Mouse (Mus musculus) embryo, embryonic 10 days (tissue): ENCODE results near the gene Xdh.
"Not testable (repeated sequence)": the region's sequence is repeated elsewhere in the genome, so short reads cannot be mapped to it uniquely, and the experiment has no call there.

Source experiments
- DNase-seq: peaks from one replicate; pipeline ENCODE4 v3.0.0-alpha.2; 2015; ENCODE audit warnings: low spot score

The Xdh gene

DNA sequence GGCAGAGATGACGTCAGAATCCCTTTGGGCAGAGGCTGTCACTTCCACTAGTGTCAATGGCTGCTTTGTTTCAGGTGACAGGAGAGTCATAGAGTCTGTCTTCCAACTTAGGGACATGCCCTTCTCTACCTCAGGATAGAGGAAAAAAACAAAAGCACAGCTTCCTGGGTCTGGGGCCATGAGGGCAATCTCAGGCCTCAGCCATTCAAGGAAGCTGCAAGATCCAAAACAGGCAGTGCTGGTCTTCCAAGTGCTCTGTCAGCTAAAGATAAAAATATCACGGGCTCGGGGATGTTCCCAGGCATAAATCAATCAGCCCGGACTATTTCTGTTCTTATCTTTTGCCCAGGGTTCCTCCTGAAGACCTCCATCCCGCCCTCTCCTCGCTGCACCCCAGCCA is 68.7 kb downstream of the Xdh start:
- no peak for DNase-seq

DNA sequence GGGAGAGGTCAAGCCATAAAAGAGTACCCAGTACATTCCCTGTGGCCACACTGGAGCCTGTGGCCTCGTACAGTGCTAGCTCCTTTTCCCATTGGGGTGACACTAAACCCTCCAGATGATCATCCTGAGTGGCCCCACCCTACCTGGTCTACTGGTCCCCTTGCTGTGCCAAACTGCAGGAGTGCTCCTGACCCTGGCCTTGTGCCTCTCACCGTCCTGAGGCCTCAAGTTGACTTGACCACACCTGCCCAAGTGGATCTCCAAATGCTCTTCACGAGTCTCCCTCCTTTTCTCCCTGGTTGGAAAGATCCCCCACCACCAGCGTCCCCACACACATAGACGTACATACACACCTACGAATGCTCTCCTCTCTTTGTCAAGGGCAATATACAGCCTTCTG is 69.7 kb downstream of the Xdh start:
- no peak for DNase-seq

DNA sequence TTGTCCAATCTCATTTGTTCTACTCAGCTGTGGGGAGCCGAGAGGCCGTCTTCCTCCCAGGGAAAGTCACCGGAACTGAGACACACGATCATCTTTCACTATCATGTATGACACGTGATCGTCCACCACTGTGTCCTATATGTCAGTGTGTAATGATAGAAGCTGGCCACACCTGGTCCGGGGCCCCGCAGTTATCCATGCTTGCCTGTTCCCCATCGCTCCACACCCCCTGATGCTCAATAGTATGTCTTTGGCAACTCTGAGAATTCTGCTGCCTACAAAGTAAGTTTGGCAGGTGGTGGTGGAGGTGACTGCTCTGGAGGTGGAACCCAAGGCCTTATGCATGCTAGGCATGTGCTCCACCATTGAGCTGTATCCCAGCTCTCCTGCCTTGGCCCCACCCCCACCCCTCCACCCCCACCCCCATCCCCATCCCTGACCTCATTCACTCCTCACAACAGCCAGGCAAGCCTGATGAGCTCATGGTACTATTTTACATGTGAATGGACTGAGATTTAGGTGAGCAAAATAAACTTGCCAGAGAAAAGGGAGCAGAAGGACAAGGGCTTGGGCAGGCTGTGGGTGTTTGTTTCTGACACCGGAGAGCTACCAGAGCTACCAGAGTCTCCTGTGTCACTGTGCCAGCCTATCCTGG is 70.6 kb downstream of the Xdh start:
- DNase-seq = no peak

DNA sequence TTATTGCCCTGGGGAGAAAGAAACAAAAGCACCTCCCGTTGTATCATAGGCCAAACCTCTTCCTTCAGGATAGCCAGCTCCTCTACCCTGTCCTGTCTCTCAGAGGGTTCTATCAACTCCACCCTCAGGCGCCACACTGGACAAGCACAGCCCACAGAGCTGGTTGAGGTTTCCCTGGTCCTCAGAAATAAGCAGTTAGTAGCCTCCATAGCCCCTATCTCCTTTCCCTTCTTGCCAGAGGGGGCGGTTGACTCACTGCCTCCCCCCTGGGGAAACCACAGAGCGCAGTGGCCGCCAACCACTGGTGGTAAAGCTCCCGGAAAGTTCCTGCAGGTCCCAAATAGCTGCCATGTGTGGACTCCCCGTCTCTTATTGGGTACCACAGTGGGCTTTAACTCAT is 74.3 kb downstream of the Xdh start:
- no peak for DNase-seq

DNA sequence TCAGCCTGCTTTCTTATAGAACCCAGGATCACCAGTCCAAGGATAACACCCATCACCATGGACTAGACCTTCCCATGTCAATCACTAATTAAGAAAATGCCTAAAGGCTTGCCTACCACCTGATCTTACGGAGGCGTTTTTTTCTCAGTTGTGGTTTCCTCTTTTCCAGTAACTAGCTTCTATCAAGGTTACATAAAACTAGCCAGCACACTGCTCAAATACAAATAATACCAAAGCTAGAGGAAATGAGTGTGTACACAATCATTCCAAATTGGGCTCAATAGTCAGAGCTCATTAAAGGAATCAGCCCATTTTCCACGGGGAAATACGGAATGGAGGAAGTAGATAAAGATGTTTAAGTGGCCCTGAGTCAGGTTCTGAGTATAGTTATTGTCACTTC is 74.7 kb downstream of the Xdh start:
- no peak for DNase-seq

DNA sequence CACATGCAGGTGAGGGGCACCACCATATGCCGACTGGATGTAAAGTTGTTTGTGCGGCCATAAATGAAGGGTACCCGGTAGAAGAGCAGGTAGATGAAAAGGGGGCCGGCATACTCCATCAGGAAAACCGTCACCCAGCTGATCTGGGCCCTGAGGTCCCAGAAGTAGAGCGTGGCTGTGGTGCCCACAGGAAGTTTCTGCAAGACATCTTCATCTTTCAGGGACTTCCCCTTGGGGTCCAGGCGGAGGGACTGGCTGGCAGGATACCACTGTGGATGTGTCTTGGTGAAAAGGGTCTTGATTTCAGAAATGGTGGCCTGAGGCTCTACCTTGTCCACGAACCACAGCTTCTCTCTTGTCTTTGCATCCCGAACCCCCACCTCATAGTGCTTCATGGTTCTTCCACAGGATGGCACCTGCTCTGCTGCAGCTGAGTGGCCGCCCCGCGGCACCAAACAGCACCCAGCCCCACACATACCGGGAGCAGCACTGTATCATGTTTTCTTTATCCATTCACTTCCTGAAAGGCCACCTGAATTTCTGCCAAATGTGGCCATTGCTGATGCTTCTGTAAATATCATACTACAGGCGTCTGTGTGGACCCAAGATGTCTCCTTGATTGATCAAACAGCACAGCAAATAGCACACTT is 78.9 kb downstream of the Xdh start:
- no peak for DNase-seq

DNA sequence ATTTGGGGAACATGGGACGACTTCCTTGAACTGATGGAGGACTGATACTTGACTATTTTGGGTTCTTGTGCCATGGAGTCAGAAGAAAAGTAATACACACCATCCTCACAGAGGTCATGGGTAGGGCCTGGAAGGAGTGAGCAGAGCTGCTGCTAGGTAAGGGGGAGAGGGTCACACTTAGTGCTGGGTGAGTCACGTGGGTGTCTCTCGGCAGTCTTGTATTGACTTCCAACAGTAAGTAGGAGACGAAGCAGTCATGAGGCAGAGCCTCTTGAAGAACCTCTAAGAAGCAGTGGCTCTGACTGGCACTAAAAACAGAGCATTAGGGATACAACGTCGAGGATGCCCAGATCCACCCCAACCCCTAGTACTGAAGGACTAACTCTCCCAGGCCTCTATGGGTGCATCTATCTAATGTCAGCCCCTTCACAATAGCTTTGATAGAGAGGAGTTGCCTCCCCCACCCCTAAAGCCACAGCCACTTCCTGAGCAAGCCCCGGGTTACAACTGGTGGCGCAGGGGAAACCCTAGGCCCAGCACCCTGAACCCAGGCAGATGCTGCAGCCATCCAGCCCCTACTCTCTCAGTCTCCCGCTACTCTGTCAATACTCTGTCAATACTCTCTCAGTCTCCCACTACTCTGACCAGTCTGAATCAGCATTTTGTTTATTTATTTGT is 80.8 kb downstream of the Xdh start:
- no peak for DNase-seq

DNA sequence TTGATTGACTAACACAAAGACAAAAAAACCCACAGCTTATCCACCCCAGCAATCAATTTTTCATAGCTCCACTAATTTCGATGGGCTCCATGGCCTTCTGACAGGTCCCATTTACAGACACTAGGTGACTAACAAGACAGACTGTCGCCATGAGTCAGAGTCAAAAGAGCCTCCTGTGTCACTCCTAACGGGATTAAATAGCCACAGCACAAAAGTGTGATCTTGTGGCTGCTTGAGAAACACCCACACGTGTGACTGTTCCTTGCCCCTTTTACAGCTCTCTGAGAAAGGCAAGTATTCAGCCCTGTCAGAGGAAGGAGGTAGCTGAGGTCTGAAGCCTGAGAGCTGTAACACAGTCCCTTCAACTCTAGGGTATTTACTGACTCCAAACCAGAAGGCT is 96.3 kb downstream of the Xdh start:
- DNase-seq = no peak

DNA sequence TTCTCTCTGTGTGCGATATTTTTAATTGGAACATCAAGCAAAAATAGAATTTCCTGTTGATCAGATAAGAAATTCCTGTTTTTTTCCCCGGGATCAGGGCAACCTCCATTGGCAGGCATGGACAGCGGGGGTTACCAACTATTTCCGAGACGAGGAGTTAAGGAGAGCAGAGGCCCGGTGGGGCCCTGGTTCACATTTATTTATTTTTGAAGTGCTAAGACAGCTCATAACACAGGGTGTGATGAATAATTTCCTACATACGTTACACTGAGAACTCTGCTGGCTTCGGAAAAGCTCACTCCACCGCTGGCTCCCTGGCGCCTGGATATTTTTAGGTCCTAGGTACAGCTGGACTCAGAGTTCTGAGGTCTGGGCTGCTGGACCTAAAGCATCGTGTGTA is 97.0 kb downstream of the Xdh start:
- no peak for DNase-seq

DNA sequence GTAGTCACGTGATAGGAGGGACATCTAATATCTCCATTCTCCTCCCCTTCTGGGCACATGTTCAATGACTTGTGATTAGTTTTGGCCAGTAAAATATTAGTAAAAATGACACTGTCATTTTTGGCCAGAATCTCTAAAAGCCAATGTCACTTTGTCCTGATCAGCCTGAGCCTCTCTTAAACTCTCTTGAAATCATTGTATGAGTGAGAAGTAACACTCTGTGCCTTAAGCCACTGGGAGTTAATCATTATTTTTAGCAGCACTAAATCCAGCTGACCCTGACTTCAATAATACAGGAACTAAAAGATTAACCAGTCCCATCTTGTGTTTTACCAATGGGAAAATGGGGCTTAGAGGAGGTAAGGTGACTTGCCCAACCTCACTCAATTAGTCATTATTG is 102.6 kb downstream of the Xdh start:
- no peak for DNase-seq

DNA sequence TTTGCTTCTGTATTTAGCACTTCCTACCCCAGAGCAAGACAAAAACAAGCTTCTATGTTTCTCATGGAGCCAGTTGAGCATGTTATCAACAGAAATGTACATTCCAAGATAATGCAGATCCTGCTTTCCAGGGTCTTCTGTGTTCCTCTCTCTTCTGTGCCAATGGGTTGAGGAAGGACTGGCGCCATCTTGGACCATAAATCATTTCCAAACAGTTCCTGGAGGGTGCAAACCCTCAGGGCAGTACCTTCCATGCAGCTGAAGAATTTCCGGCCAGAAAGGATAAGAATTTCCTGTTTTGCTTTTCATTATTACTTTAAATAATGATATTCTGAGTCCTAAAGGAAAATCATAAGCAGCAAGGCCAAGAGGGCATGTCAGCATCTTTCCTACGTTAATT is 104.4 kb downstream of the Xdh start:
- DNase-seq = no peak

DNA sequence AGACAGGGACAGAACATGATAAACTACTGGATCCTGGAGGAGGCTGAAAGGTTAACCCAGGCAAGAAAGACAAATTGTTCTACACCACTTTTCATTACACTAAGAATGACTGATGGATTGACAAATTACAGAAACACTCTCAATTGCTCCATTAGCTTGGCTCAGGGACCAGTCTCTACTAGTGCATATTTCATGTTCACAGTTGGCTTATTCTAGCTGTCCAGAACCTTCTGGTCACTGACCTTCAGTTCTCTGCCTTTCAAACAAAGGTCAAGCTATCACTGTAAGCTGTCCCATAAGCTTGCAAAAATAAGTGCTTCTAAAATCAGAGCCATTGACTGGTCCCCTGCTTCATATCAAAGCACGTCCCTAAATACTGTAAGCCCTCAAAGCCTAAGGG is 107.0 kb downstream of the Xdh start:
- no peak for DNase-seq

DNA sequence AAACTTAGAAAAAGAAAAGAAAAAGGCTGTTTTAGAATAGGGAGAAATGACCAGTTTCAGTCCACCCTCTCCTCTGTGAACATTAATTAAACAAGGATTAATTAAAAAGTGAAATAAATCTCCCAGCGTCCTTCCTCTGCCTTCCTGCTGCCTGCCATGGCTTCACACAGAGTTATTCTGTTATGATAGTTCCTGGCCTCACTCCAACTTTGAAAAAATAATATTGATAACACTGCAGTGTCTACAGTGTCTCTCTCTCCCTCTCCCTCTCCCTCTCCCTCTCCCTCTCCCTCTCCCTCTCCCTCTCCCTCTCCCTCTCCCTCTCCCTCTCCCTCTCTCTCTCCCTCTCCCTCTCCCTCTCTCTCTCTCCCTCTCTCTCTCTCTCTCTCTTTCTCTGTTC is 110.1 kb downstream of the Xdh start:
- DNase-seq = not testable (repeated sequence)

DNA sequence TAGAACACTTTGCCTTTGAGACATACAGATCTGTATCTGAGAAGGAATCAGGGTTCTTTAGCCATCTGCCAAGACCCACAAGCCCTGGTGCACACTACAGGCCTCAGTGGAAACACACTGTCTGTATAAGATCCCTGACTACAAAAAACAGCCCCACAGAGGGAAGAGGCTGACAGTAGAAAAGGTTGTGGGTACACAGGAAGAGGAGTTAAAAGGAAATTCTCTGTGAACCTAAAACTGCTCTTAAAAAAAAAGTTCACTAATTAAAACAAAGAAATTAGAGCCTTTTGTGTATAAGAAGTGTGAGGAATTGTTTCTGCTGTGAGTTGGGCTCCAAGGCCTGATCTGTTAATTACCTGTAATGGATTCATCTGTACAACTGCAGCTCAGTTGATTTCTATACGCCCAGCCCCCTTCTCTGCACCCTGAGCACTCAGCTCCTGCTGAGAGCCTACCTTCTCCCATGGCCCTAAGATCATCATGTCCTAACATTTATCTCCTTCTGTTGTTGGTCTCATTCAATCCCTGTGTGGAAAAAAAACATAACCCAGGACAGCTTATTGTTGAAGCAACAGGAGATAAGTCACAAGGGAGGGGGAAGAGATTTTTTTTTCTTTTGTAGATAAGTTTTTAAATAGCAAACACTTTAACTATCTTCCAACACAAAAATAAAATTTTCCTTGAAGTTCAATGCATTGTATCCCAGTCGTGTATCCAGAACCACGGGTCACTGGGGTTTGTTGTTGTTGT is 110.7 kb downstream of the Xdh start:
- DNase-seq = no peak

DNA sequence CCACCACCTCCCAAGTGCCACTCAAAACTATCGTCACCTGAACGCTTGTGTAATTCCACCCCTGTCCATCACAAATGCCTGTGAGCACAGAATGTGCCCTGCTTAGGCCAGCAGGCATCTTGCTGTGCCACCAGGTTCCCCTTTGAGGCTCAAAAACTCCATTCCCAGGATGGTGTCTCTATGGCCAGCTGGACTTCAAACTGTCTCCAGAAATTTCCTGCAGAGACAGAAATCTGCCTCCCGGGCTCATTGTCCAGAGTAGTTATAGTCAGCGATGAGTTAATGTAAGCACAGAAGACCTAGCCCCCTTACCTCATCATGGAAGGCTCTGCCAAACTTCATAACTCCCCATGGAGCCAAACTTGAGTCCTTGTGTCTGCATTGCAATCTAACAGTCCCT is 112.8 kb downstream of the Xdh start:
- DNase-seq = no peak

DNA sequence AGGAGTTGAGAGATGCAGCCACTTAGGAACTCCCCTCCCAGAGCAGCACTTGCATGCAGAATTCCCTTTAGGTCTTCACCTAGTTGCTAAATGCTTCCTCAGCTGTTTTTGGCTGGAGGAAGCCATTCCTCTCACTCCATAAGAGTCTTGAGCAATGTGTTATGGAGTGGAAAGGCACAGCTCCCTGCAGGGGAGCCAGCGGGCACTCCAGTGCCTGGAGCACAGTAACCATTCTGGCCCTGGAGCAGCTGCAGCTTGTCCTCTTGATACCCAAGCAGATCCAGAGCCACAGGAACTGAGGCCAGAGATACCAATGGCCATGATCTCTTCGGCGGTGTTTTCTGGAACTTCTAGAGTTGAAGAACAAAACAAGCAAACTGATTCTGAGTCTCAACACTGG is 113.4 kb downstream of the Xdh start:
- DNase-seq = no peak
